Mouse (Mus musculus) liver, embryonic 18 days (tissue): ENCODE data around the gene Fbxo45. TPM values are rescaled to one million over a fixed set of nuclear protein-coding genes. Genes with fewer than 3 reads are reported as not detected.

ENCODE experiments used
- polyA plus RNA-seq: library from polyadenylated mRNA; depleted of rRNA; stranded (reverse); fragments of >200 nt; gene quantifications from 2 replicates; pipeline ENCODE4 v1.2.3, GENCODE M21; 2012; rRNA removed

The Fbxo45 gene
- 2.7 and 3.1 TPM in 2 replicates for polyA plus RNA-seq

DNA sequence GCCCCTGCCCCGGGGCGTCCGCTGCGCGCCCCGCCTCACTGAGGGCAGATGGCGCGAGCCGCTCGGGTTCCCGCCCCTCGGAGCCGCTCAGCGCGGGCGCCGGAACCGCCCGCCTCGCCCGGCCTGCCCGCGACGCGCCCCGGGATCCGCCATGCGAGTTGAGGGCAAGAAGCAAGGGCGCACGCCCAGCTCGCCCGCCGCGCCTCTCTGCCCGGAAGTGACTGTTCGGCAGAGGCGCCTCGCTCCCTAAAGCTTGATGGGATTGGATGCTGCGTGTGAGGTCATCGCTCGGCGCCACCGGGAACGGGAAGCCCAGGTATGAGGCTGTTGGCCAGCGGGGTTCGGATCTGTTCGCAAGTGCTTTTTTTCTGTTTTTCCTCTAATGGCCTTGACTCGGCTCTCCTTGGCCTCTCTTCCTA is at the start of gene Fbxo45, which contains the start of gene Wdr53:
TSS of gene Fbxo45 (minus strand) at position 207 of the 419 bp plus-strand sequence.
TSS of gene Wdr53 (plus strand) at position 276 of the 419 bp plus-strand sequence.

DNA sequence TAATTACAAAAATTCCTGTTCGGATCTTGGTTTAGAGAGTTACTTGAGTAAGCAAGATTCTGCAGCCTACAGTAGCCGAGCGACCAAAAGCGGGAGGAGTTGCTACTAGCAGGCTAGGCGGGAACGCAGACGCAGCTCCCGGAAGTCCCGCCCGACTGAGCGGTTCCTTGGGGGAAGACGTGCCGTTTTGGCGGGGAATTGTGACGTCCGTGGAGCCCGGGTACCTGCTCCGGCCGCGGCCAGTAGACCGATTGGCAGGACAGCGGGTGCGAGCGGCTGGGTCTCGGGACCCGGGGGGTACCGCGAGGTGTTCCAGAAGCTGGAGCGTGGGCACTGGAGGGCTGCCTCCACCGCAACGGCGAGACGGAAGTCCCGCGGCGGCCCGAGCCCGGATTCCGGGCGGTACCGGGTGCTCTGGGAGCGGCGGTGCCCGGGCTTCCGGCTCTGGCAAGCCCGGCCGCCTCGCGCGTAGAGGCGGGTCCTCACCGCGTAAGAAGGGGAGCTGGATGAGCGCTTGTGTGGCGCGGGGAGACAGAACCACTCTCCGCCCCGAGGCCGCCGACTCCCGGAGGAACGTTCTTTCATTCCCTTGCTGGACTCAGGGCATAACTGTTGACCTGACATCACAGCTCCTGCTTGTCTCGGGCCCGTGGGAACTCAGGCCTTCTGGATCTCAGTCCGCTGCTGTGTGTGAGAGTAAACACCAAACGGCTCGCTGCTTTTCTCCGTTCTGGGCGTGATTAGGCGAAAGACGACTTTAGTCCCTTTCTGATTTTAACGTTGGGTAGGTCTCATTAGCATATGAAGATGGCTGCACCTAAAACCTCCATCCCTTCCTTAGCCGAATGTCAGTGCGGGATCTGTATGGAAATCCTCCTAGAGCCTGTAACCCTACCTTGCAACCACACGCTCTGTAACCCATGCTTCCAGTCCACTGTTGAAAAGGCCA is 30.6 kb upstream of the Fbxo45 start, which contains the start of gene Rnf168:
TSS of gene Rnf168 (plus strand) at position 152 of the 949 bp plus-strand sequence.

DNA sequence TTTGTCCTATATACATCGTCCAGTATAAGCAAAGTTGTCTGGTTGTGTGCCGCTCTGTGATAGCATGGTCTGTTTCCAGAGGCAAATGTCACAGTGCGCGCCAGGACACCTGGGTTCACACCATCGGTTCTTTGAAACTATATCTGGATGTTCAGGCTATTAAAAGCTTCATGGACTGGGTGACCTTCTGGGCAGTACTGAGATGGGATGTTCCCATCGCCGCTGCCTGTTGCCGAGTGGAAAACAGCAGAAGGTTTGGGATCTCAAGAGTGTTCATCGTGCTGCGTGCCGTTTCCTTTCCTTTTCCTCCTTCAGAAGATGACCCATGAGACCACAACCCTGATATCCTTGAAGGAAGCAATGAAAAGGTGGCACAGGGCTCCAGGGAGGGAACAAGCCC is 24.3 kb upstream of the Fbxo45 start, which contains the start of gene Smco1:
TSS of gene Smco1 (plus strand) at position 178 of the 400 bp plus-strand sequence.

Other genes starting within 250 kb of the Fbxo45 start
- 5.3 and 5.4 TPM in 2 replicates for gene Senp5, start 243.9 kb downstream of the Fbxo45 start, polyA plus RNA-seq
- gene Pak2, start 167.8 kb downstream of the Fbxo45 start, polyA plus RNA-seq = 7.3 and 8.4 TPM in 2 replicates
- 36.2 and 37.8 TPM in 2 replicates for gene Pigx, start 147.4 kb downstream of the Fbxo45 start, polyA plus RNA-seq
- 4.6 and 4.7 TPM in 2 replicates for gene Cep19, start 147.4 kb downstream of the Fbxo45 start, polyA plus RNA-seq
- gene Nrros, start 81.6 kb downstream of the Fbxo45 start, polyA plus RNA-seq = 16.9 and 17.5 TPM in 2 replicates
- gene Bex6, start 67.3 kb downstream of the Fbxo45 start, polyA plus RNA-seq = 0.59 and 0.71 TPM in 2 replicates
- 6.8 and 7.7 TPM in 2 replicates for gene Wdr53, start 69 bp upstream of the Fbxo45 start, polyA plus RNA-seq
- not detected in 2 replicates for gene Smco1, start 24.3 kb upstream of the Fbxo45 start, polyA plus RNA-seq
- 3.6 and 4.1 TPM in 2 replicates for gene Rnf168, start 30.3 kb upstream of the Fbxo45 start, polyA plus RNA-seq
- gene Ubxn7, start 85.1 kb upstream of the Fbxo45 start, polyA plus RNA-seq = 5.2 and 7.5 TPM in 2 replicates
- 0.04 TPM in 1 of 2 replicates, not detected in the other for gene Tm4sf19, start 153.3 kb upstream of the Fbxo45 start, polyA plus RNA-seq
- 3.7 and 4.5 TPM in 2 replicates for gene Tctex1d2, start 172.5 kb upstream of the Fbxo45 start, polyA plus RNA-seq
- gene Pcyt1a, start 183.8 kb upstream of the Fbxo45 start, polyA plus RNA-seq = 18.9 and 19.7 TPM in 2 replicates
- gene Slc51a, start 240.7 kb upstream of the Fbxo45 start, polyA plus RNA-seq = 0.06 and 0.10 TPM in 2 replicates
- gene Zdhhc19, start 249.1 kb upstream of the Fbxo45 start, polyA plus RNA-seq = not detected in 2 replicates